Mouse (Mus musculus) olfactory bulb, adult 2 months (tissue): ENCODE measurements around the gene Mettl23.

ENCODE experiments used
- CTCF ChIP-seq: fragments of 200-500 bp; IDR thresholded peaks from 2 replicates; pipeline ENCODE4 v1.5.1; 2012; ENCODE audit warnings: low read depth, mild to moderate bottlenecking, low read length, moderate library complexity; ENCODE audit not compliant: insufficient read depth
- POLR2A ChIP-seq: fragments of 200-500 bp; IDR thresholded peaks from 2 replicates; pipeline ENCODE4 v1.6.1; 2012; ENCODE audit warnings: mild to moderate bottlenecking, low read depth, low read length, moderate library complexity; ENCODE audit not compliant: insufficient read depth

DNA sequence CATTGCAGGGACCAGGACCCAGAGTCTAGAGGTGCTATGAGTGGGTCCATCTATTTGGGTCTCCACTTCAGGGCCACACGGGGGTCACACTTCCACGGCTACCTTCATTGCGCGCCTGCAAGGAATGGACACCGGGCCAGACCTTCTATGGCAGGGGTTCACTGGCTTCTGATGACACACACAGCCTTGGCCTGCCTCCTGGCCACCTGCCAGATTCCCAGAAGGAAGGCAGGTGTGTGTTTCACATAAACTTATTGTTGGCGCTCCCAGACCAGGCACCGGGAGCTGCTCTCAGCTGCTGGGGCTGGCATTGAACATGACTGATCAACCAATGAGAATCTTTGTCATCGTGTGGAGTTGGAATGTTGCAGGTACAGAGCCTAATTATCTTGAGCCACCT, 35.4 kb downstream of the Mettl23 start:
- TF ChIP-seq CTCF: no peak
- no peak for TF ChIP-seq POLR2A
